Mouse (Mus musculus) layer of hippocampus, postnatal 14 days (tissue): ENCODE measurements at regions not wholly inside any gene's neighbourhood (a gene's known extent, or its start where the extent isn't known, plus 50 kb on each side); places are given as distances from the start of the nearest gene placed in this dataset.

ENCODE experiments used
- DNase-seq, 2 experiments: peaks; one replicate each; pipeline ENCODE4 v3.0.0; 2021 to 2022; ENCODE audit warnings: low spot score in 2 of 2, mixed read lengths in 1 of 2

DNA sequence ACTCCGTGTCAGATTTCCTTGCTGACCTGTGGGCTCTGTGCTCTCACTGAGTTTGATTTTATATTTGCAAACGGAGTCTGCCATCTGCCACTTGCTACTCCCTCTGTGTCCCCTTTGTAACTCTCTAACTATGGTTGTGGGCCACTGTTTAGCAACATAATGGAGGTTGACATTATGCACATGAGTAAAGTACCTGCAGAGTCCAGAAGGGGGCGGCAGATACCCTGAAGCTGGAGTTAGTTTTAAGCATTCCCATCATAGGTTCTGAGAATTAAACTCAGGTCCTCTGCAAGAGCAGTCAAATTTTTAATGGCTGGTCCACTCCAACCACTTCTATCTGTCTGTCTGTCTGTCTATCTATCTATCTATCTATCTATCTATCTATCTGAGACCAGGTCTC, 796.7 kb downstream of the Tmem132b start:
- no peak for DNase-seq

GRCm38 (mm10) chr5:126335091-126335490, 803.5 kb downstream of the Tmem132b start:
- DNase-seq: no peak

DNA sequence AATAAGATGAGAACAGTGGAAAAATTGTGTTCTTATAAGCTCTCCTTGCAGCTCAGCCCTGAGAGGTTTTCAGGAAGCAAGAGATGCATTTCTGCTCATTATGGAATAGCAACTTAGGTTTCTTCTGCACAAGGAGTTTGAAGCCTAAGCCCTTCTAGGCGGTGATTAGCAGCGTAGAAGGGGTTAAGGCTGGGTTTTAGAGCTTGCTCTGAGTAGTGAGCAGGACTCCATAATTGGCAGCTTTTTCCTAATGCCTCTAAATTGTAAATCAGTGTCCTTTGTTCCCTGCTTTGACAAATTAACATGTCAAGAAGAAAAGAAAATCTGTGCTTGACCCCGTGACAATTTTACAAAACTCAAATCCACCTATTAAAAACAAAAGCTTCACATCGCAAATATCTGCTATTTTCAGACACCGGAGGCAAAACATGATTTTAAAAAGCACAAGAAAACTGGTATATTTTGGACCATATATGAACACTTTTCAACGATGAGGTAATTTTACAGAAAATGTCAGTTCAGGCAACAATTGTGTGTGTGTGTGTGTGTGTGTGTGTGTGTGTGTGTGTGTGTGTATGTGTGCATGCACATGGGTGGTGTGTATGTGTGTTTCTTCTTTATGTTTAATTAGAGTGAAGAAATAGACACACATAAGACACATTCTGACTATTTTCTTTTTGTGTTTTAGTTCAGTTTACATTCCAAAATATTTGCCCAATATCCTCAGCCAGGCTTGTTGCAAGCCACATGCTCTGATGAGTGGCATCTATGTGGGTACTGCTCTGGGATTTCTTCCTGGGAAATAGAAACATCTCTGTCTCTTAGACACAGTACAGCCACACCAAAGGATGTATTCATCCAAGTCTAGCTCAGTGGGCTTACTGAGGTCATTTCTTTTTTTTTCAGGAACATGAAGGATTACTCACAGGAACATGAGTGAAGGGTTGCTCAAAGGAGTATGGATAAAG, 804.3 kb downstream of the Tmem132b start:
- no peak for DNase-seq

DNA sequence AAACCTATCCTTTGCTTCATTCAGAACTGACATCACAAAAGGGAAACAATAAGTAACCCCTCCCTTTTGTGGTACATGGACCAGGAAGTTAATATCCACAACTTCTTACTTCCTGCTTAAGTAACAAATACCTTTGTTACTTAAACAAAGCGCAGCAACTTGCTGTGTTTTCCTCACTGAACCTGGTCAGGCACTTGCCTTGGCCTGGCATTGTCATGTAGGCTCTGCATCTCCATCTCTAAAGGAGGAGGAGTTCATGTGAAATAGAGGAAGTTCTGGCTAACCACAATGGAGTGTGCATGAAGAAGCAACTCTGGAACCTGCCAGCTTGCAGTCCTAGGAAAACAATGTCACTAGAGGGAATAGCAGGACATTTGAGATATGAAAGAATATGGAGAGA, 806.3 kb downstream of the Tmem132b start:
- DNase-seq: no peak

GRCm38 (mm10) chr5:126343570-126343969, 812.0 kb downstream of the Tmem132b start:
- DNase-seq: no peak

GRCm38 (mm10) chr5:126350936-126351335, 819.4 kb downstream of the Tmem132b start:
- DNase-seq: no peak

DNA sequence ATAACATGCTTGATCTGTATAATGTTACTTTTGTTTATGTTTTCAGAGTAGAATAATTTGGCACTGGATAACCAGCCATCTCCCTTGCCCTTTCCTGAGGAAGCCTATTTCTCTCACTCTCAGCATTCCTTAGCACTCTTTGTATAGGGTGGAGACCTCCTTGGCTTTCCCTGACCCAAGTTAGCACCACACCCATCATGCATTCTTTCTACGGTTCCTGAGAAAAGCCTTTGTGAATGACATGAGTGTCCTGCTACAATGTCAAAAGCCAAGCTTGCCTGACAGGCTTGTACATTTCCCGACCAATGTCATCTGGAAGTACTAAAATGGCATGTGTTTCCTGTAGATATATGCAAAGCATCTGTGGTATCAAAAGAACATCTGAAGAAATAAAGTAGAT, 837.9 kb downstream of the Tmem132b start:
- DNase-seq: no peak

GRCm38 (mm10) chr5:126392306-126392705, 849.3 kb upstream of the Tmem132c start:
- no peak for DNase-seq

- DNase-seq: peak in 1 of 2 experiments; percentile 10
These were observed 846.3 kb upstream of the Tmem132c start for GRCm38 (mm10) chr5:126395331-126395730.

DNA sequence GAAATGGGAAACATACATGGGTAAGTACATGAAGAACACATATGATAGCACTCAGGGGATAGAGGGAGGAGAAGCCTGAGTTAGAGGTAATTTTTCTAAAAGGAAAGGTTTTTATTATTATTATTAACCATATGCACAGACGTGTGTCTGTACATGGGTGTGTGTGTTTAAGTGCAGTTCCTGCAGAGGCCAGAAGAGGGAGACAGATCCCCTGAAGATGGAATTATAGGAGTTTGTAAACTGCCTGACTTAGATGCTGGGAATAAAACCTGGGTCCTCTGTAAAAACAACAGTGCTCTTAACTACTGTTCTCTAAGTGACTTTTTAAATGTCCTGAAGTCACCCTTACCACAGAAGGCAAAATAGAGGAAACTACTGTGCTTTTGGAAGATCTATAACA, 809.9 kb upstream of the Tmem132c start:
- DNase-seq: no peak

DNA sequence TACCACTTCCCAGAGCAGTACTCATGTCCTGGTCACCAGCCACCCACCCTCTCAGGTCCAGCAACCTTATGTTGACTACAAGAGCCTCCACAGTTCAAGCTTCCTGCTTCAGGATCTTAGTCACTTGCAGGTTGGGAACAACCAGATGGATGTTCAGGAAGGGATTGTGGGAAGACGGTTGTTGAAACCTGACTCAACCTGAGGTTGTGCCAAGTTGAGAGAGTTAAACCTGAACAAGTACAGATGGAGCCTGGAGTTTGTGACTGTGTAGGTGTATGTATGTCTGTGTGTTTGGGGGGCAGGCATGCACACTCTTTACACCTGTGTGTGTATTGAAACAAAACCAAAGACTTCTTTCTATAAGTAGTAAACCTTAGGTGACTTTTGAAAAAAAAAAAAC, 802.9 kb upstream of the Tmem132c start:
- no peak for DNase-seq

GRCm38 (mm10) chr5:126440516-126440915, 801.1 kb upstream of the Tmem132c start:
- peak in 1 of 2 experiments; percentile 5 for DNase-seq

DNA sequence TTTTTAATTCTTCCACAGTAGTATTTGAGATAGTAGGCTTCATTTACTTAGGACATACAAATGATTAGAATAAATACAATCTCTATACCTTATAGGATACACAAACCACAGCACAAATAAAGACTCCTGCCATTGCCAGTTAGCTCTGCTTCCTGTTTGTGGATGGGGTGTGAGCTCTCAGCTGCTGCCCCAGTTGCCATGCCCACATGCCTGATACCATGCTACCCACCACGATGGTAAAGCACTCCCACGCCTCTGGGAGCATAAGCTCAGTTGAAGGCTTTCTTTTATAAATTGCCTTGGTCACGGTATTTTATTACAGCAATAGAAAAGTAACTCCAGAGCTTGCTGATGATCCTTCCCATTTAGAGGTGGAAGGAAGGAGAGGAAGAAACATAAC, 765.8 kb upstream of the Tmem132c start:
- no peak for DNase-seq

- DNase-seq: no peak
These were observed 719.5 kb upstream of the Tmem132c start for GRCm38 (mm10) chr5:126522076-126522475.

GRCm38 (mm10) chr5:126525863-126526262, 715.7 kb upstream of the Tmem132c start:
- DNase-seq: peak; percentile 44 to 69

- DNase-seq: no peak
These were observed 710.6 kb upstream of the Tmem132c start for GRCm38 (mm10) chr5:126530806-126531527.

- DNase-seq: no peak
These were observed 710.1 kb upstream of the Tmem132c start for GRCm38 (mm10) chr5:126531528-126531894.

DNA sequence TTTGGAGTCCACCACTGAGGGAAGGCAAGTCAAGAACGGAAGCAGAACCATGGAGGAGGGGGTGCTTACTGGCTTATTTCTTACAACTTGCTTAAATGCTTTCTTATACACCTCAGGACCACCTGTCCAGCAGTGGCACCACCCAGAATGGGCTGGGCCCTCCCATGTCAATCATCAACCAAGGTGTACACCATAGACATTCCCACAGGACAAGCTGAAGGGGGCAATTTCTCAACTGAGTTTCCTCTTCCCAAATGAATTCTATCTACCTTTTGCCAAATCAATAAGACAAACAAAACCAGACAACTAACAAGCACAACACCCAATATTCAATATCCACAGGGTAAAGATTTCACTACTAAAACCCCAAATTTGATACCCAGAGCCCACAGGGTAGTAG, 709.6 kb upstream of the Tmem132c start:
- no peak for DNase-seq

DNA sequence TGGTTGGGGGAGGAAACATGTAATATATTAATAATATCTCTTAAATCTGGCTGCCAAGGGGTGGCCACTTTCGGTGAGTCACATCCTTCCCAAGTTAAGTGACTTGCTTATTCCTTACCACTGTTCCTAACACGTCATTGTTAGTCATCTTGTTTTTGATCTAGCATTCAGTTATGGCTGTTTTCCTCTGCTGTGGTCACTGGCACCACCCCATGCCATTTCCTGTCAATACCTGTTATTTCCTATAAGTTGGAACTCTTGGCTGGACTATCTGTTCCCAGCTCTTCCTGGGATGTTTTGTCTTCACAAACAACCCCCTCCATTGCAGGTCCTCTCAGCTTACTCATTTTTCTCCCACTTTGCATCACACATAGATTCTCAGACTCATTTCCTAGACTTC, 703.5 kb upstream of the Tmem132c start:
- no peak for DNase-seq

GRCm38 (mm10) chr5:126544261-126544976, 697.2 kb upstream of the Tmem132c start:
- DNase-seq: no peak

- no peak for DNase-seq
These were observed 693.8 kb upstream of the Tmem132c start for GRCm38 (mm10) chr5:126547841-126548240.

GRCm38 (mm10) chr5:126551676-126552075, 689.9 kb upstream of the Tmem132c start:
- DNase-seq: peak in 1 of 2 experiments; percentile 27
